Mouse (Mus musculus) c-Kit-positive CD71-negative TER-119-negative erythroid progenitor cells, embryonic 14.5 days (primary cell): ENCODE data around the gene Myrfl.

Experiments used
- DNase-seq: peaks from one replicate; pipeline ENCODE4 v3.0.0-alpha.2; 2013; ENCODE audit warnings: low read depth

Myrfl gene

GRCm38 (mm10) chr10:116827306-116827705, 69.4 kb downstream of the Myrfl start:
- DNase-seq, result no peak

- no peak for DNase-seq
Observed at GRCm38 (mm10) chr10:116815311-116816060, 81.2 kb downstream of the Myrfl start.

- no peak for DNase-seq
Observed at GRCm38 (mm10) chr10:116813150-116813549, 83.6 kb downstream of the Myrfl start.

- DNase-seq, result no peak
Observed at GRCm38 (mm10) chr10:116810738-116811137, 86.0 kb downstream of the Myrfl start.

- DNase-seq, result no peak
Observed at GRCm38 (mm10) chr10:116809383-116809782, 87.3 kb downstream of the Myrfl start.

- DNase-seq, result no peak
Observed at GRCm38 (mm10) chr10:116808556-116809353, 88.0 kb downstream of the Myrfl start.

- no peak for DNase-seq
Observed at GRCm38 (mm10) chr10:116802178-116802794, 94.4 kb downstream of the Myrfl start.

GRCm38 (mm10) chr10:116801281-116801680, 95.4 kb downstream of the Myrfl start:
- DNase-seq, result no peak

GRCm38 (mm10) chr10:116796066-116796465, 100.7 kb downstream of the Myrfl start:
- no peak for DNase-seq

- DNase-seq, result peak; percentile 13
Observed at GRCm38 (mm10) chr10:116789096-116789495, 107.6 kb downstream of the Myrfl start.

GRCm38 (mm10) chr10:116788431-116788830, 108.3 kb downstream of the Myrfl start:
- DNase-seq, result no peak

GRCm38 (mm10) chr10:116784098-116784497, 112.6 kb downstream of the Myrfl start:
- no peak for DNase-seq

- no peak for DNase-seq
Observed at GRCm38 (mm10) chr10:116783020-116783419, 113.7 kb downstream of the Myrfl start.

- DNase-seq, result no peak
Observed at GRCm38 (mm10) chr10:116777947-116778346, 118.8 kb downstream of the Myrfl start.

- no peak for DNase-seq
Observed at GRCm38 (mm10) chr10:116776846-116777245, 119.9 kb downstream of the Myrfl start.

- DNase-seq, result no peak
Observed at GRCm38 (mm10) chr10:116773846-116774750, 122.6 kb downstream of the Myrfl start.

GRCm38 (mm10) chr10:116771215-116771935, 125.3 kb downstream of the Myrfl start:
- DNase-seq, result no peak

GRCm38 (mm10) chr10:116768642-116769041, 128.1 kb downstream of the Myrfl start:
- DNase-seq, result no peak

- DNase-seq, result no peak
Observed at GRCm38 (mm10) chr10:116766525-116766924, 130.2 kb downstream of the Myrfl start.

- DNase-seq, result no peak
Observed at GRCm38 (mm10) chr10:116761476-116762068, 135.1 kb downstream of the Myrfl start.

GRCm38 (mm10) chr10:116760561-116760960, 136.2 kb downstream of the Myrfl start:
- DNase-seq, result no peak
